Mouse (Mus musculus) lung, embryonic 14.5 days (tissue): ENCODE data around the gene Il2rb. TPM values are rescaled to one million over a fixed set of nuclear protein-coding genes. Genes with fewer than 3 reads are reported as not detected.

ENCODE experiments used
- ATAC-seq: fragments of 200-750 bp; cut with Nextera tagmentation; 2 replicates; pipeline ENCODE4 v1.8.0; 2017; ENCODE audit warnings: mild to moderate bottlenecking, moderate TSS enrichment, moderate library complexity; ENCODE audit not compliant: insufficient read depth
- DNase-seq: peaks from one replicate; pipeline ENCODE4 v3.0.0-alpha.2; 2015
- H3K27ac ChIP-seq: fragments of 300-500 bp; sonication (generic); 2 replicates; pipeline ENCODE4 v1.5.1; 2014; ENCODE audit warnings: low read depth, mild to moderate bottlenecking, moderate library complexity
- H3K27me3 ChIP-seq: fragments of 300-500 bp; sonication (generic); 2 replicates; pipeline ENCODE4 v1.6.1; 2014; ENCODE audit warnings: low read length, control low read depth; ENCODE audit not compliant: insufficient read depth
- H3K36me3 ChIP-seq: fragments of 300-500 bp; sonication (generic); 2 replicates; pipeline ENCODE4 v1.6.1; 2014; ENCODE audit warnings: control low read depth; ENCODE audit not compliant: insufficient read depth
- H3K4me1 ChIP-seq: fragments of 300-500 bp; sonication (generic); 2 replicates; pipeline ENCODE4 v1.6.1; 2014; ENCODE audit warnings: antibody characterized with exemption, control low read depth; ENCODE audit not compliant: insufficient read depth
- H3K4me2 ChIP-seq: fragments of 300-500 bp; sonication (generic); 2 replicates; pipeline ENCODE4 v1.6.1; 2014; ENCODE audit warnings: mild to moderate bottlenecking
- H3K4me3 ChIP-seq: fragments of 300-500 bp; sonication (generic); 2 replicates; pipeline ENCODE4 v1.5.1; 2014; ENCODE audit warnings: low read depth, low read length
- H3K9ac ChIP-seq: fragments of 300-500 bp; sonication (generic); 2 replicates; pipeline ENCODE4 v1.6.1; 2014
- H3K9me3 ChIP-seq: fragments of 300-500 bp; sonication (generic); 2 replicates; pipeline ENCODE4 v1.6.1; 2016; ENCODE audit warnings: low read depth, low read length, control low read depth
- CTCF ChIP-seq: IDR thresholded peaks from 2 replicates; pipeline ENCODE4 v1.5.1; 2016; ENCODE audit warnings: antibody characterized with exemption, low read depth
- WGBS: fragments of 180-500 bp; shearing (Covaris S2); extraction: QIAGEN DNeasy Blood & Tissue Kit; methylation state at CpG from one replicate; pipeline ENCODE4 v1.1.7; 2014; 5-methylcytosine and 5-hydroxymethylcytosine counted together
- polyA plus RNA-seq: library from polyadenylated mRNA; unstranded; fragments of >200 nt; fragmentation: Nextera tagmentation; extraction: Ambion mirVana; gene quantifications from 2 replicates; pipeline ENCODE4 v1.2.1, GENCODE M21; 2014

Gene Il2rb
- polyA plus RNA-seq, 1 experiment from 2014 or later, result 0.12 TPM

- ATAC-seq (no peak), DNase-seq (no peak)
- peak overlapping the region; percentile 81 for H3K4me2 ChIP-seq
- no peak for TF ChIP-seq CTCF
- peak overlapping the region; percentile 56; the same call in 1 of the 2 replicates for H3K27ac ChIP-seq
- no peaks in the 10 kb centered on the region for H3K9me3 ChIP-seq
- H3K36me3 ChIP-seq, result peaks cover 31% of the 10 kb centered on the region; the same call in 1 of the 2 replicates
- H3K9ac ChIP-seq, result no peak overlapping the region
- peaks cover 6% of the 10 kb centered on the region; the same call in 1 of the 2 replicates for H3K4me1 ChIP-seq
- 66% methylated on average over 13 of the region's 13 CpGs for WGBS
- H3K4me3 ChIP-seq, result peak overlapping the region; percentile 74
- H3K27me3 ChIP-seq, result no peaks in the 10 kb centered on the region
Measured at GRCm38 (mm10) chr15:78429871-78430622, 65.0 kb downstream of the Il2rb start.

Other genes with a start within 250 kb of the Il2rb start
- 0.20 and 0.45 TPM in 2 replicates for gene Csf2rb2, start 189.6 kb downstream of the Il2rb start, polyA plus RNA-seq
- 2.2 and 2.6 TPM in 2 replicates for gene Csf2rb, start 169.5 kb downstream of the Il2rb start, polyA plus RNA-seq
- not detected in 2 replicates for gene Tex33, start 99.4 kb downstream of the Il2rb start, polyA plus RNA-seq
- gene Tst, start 89.4 kb downstream of the Il2rb start, polyA plus RNA-seq, result 51.9 and 53.5 TPM in 2 replicates
- gene Mpst, start 88.9 kb downstream of the Il2rb start, polyA plus RNA-seq, result 3.3 and 3.5 TPM in 2 replicates
- 51.8 and 53.9 TPM in 2 replicates for gene Kctd17, start 66.7 kb downstream of the Il2rb start, polyA plus RNA-seq
- gene Tmprss6, start 26.6 kb downstream of the Il2rb start, polyA plus RNA-seq, result 0.18 and 0.37 TPM in 2 replicates
- 39.8 and 40.7 TPM in 2 replicates for gene C1qtnf6, start 36.1 kb upstream of the Il2rb start, polyA plus RNA-seq
- 0.08 TPM in 1 of 2 replicates, not detected in the other for gene Sstr3, start 49.4 kb upstream of the Il2rb start, polyA plus RNA-seq
- gene Rac2, start 77.5 kb upstream of the Il2rb start, polyA plus RNA-seq, result 12.2 and 16.2 TPM in 2 replicates
- gene Cyth4, start 101.8 kb upstream of the Il2rb start, polyA plus RNA-seq, result 4.2 and 4.9 TPM in 2 replicates
- gene Elfn2, start 223.5 kb upstream of the Il2rb start, polyA plus RNA-seq, result 0.03 and 0.08 TPM in 2 replicates